Mouse (Mus musculus): ENCODE data around the gene Zswim4. TPM values are rescaled to one million over a fixed set of nuclear protein-coding genes. Genes with fewer than 3 reads are reported as not detected.
A peak's percentile ranks its signal among the peaks of the same experiment; 100 is the strongest.

The Zswim4 gene
- total RNA-seq, 1 experiment: 22.1 TPM

GRCm38 (mm10) chr8:84192555-84192954 lies 44.3 kb downstream of the Zswim4 start:
- H3K9me3 ChIP-seq (ENCODE audit: control insufficient read depth, insufficient read depth, low read depth, low read length): no peaks in the 10 kb centered on the region
- H3K9ac ChIP-seq (ENCODE audit: insufficient read depth, low read depth, low read length, poor library complexity, severe bottlenecking): peak overlapping the region; percentile 93
- no peak for TF ChIP-seq MAFK (IDR thresholded peaks at IDR 0.05; ENCODE audit: insufficient read depth, low read depth, low read length)
- no peak for TF ChIP-seq ZC3H11A (IDR thresholded peaks at IDR 0.05; ENCODE audit: borderline replicate concordance, low read depth, low read length)
- no peak for TF ChIP-seq ZNF384 (IDR thresholded peaks at IDR 0.05; ENCODE audit: low read depth, low read length)
- no peak for TF ChIP-seq HCFC1 (IDR thresholded peaks at IDR 0.05; ENCODE audit: borderline replicate concordance, insufficient read depth, low read length)
- no peak for TF ChIP-seq CHD2 (IDR thresholded peaks at IDR 0.05; ENCODE audit: low read depth, low read length)
- H3K36me3 ChIP-seq (ENCODE audit: control insufficient read depth, insufficient read depth, low read length, poor library complexity, severe bottlenecking): no peaks in the 10 kb centered on the region
- H3K4me3 ChIP-seq (ENCODE audit: insufficient read depth in 1 of 2, low read depth in 1 of 2, low read length in 2 of 2, poor library complexity in 1 of 2, severe bottlenecking in 1 of 2): peak overlapping the region; percentile 65 to 67
- in situ Hi-C loops (cut with MboI; ENCODE audit: low sequenced_read_pairs in 2 of 2, unreplicated experiment in 2 of 2): no loop called here
- peaks cover 7 to 12% of the 10 kb centered on the region in 2 experiments; a peak in 3 of 4 replicates for H3K4me1 ChIP-seq (ENCODE audit: control insufficient read depth in 2 of 2, insufficient read depth in 2 of 2, low read length in 2 of 2, poor library complexity in 1 of 2)
- peak overlapping the region; percentile 97 for H3K27ac ChIP-seq (ENCODE audit: insufficient read depth, low read depth, low read length, poor library complexity, severe bottlenecking)
- no peak for DNase-seq (ENCODE audit: low read depth, low spot score)

DNA sequence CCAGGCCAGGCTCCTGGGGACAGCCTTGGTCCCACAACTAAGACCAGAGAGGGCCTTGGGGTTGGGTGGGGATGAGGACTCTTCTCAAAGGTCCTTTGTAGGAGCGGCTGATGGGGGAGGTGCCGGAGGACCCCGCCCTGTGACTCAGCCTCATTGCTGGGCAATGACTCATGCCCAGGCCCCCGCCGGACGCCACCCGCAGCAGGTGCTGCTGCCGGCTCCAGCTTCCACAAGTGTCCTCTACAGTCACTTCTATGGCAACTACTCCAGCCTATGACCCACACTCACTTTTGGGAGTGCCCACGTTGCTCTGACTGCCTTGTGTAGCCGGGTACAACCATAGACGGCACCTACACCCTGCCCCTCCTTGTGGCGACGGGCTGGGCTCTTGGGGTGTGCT lies 44.8 kb downstream of the Zswim4 start:
- DNase-seq (ENCODE audit: low read depth, low spot score): no peak
- peak overlapping the region; percentile 93 for H3K9ac ChIP-seq (ENCODE audit: insufficient read depth, low read depth, low read length, poor library complexity, severe bottlenecking)
- peak overlapping the region; percentile 65 to 67 for H3K4me3 ChIP-seq (ENCODE audit: insufficient read depth in 1 of 2, low read depth in 1 of 2, low read length in 2 of 2, poor library complexity in 1 of 2, severe bottlenecking in 1 of 2)
- peak overlapping the region; percentile 97 for H3K27ac ChIP-seq (ENCODE audit: insufficient read depth, low read depth, low read length, poor library complexity, severe bottlenecking)
- TF ChIP-seq MAFK (IDR thresholded peaks at IDR 0.05; ENCODE audit: insufficient read depth, low read depth, low read length): peak; percentile 77
- no peak for TF ChIP-seq CHD2 (IDR thresholded peaks at IDR 0.05; ENCODE audit: low read depth, low read length)
- H3K9me3 ChIP-seq (ENCODE audit: control insufficient read depth, insufficient read depth, low read depth, low read length): no peaks in the 10 kb centered on the region
- in situ Hi-C loops (cut with MboI; ENCODE audit: low sequenced_read_pairs in 2 of 2, unreplicated experiment in 2 of 2): no loop called here
- H3K36me3 ChIP-seq (ENCODE audit: control insufficient read depth, insufficient read depth, low read length, poor library complexity, severe bottlenecking): no peaks in the 10 kb centered on the region
- peaks cover 7 to 12% of the 10 kb centered on the region in 2 experiments; a peak in 3 of 4 replicates for H3K4me1 ChIP-seq (ENCODE audit: control insufficient read depth in 2 of 2, insufficient read depth in 2 of 2, low read length in 2 of 2, poor library complexity in 1 of 2)

- no peaks in the 10 kb centered on the region for H3K9me3 ChIP-seq (ENCODE audit: control insufficient read depth, insufficient read depth, low read depth, low read length)
- peaks cover 5 to 15% of the 10 kb centered on the region in 2 experiments; a peak in 3 of 4 replicates for H3K4me1 ChIP-seq (ENCODE audit: control insufficient read depth in 2 of 2, insufficient read depth in 2 of 2, low read length in 2 of 2, poor library complexity in 1 of 2)
- in situ Hi-C loops (cut with MboI; ENCODE audit: low sequenced_read_pairs in 2 of 2, unreplicated experiment in 2 of 2): no loop called here
- H3K9ac ChIP-seq (ENCODE audit: insufficient read depth, low read depth, low read length, poor library complexity, severe bottlenecking): peak overlapping the region; percentile 45; the same call in 1 of the 2 replicates
- peak overlapping the region in 1 of 2 experiments; percentile 15; a peak in 1 of 4 replicates for H3K4me3 ChIP-seq (ENCODE audit: insufficient read depth in 1 of 2, low read depth in 1 of 2, low read length in 2 of 2, poor library complexity in 1 of 2, severe bottlenecking in 1 of 2)
- TF ChIP-seq HCFC1 (IDR thresholded peaks at IDR 0.05; ENCODE audit: borderline replicate concordance, insufficient read depth, low read length) (no peak), ZC3H11A (IDR thresholded peaks at IDR 0.05; ENCODE audit: borderline replicate concordance, low read depth, low read length) (no peak), ZNF384 (IDR thresholded peaks at IDR 0.05; ENCODE audit: low read depth, low read length) (peak; percentile 56; the same call in 1 of the 2 replicates), MAFK (IDR thresholded peaks at IDR 0.05; ENCODE audit: insufficient read depth, low read depth, low read length) (no peak), CHD2 (IDR thresholded peaks at IDR 0.05; ENCODE audit: low read depth, low read length) (no peak)
- no peaks in the 10 kb centered on the region for H3K36me3 ChIP-seq (ENCODE audit: control insufficient read depth, insufficient read depth, low read length, poor library complexity, severe bottlenecking)
- H3K27ac ChIP-seq (ENCODE audit: insufficient read depth, low read depth, low read length, poor library complexity, severe bottlenecking): peak overlapping the region; percentile 66; the same call in 1 of the 2 replicates
- no peak for DNase-seq (ENCODE audit: low read depth, low spot score)
These were observed 46.5 kb downstream of the Zswim4 start for GRCm38 (mm10) chr8:84190191-84190867.

DNA sequence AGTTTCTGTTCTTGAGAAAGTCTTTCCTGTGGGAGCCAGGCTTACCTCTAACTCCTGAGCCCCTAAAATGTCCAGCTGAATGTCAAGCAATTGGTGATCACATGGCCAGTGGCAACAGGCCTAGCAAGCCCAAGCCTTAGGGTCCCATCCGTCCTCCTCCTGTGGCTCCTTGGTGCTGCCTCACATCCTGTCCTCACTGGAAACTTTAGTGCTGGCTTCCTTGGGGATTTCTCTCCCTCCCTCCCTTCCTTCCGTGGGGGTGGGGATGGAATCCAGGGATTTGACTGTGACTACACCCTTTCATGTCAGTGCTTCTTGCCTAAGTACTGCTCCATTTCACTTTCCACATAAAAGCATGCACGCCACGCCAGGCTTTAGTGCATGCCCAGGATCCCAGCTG lies 47.3 kb downstream of the Zswim4 start:
- no peak for DNase-seq (ENCODE audit: low read depth, low spot score)
- H3K36me3 ChIP-seq (ENCODE audit: control insufficient read depth, insufficient read depth, low read length, poor library complexity, severe bottlenecking): no peaks in the 10 kb centered on the region
- peaks cover 9 to 18% of the 10 kb centered on the region in 2 experiments; a peak in 3 of 4 replicates for H3K4me1 ChIP-seq (ENCODE audit: control insufficient read depth in 2 of 2, insufficient read depth in 2 of 2, low read length in 2 of 2, poor library complexity in 1 of 2)
- TF ChIP-seq ZNF384 (IDR thresholded peaks at IDR 0.05; ENCODE audit: low read depth, low read length) (no peak), ZC3H11A (IDR thresholded peaks at IDR 0.05; ENCODE audit: borderline replicate concordance, low read depth, low read length) (no peak), HCFC1 (IDR thresholded peaks at IDR 0.05; ENCODE audit: borderline replicate concordance, insufficient read depth, low read length) (no peak), CHD2 (IDR thresholded peaks at IDR 0.05; ENCODE audit: low read depth, low read length) (no peak), MAFK (IDR thresholded peaks at IDR 0.05; ENCODE audit: insufficient read depth, low read depth, low read length) (no peak)
- peak overlapping the region; percentile 68; the same call in 1 of the 2 replicates for H3K9ac ChIP-seq (ENCODE audit: insufficient read depth, low read depth, low read length, poor library complexity, severe bottlenecking)
- peak overlapping the region in 1 of 2 experiments; percentile 36; a peak in 2 of 4 replicates for H3K4me3 ChIP-seq (ENCODE audit: insufficient read depth in 1 of 2, low read depth in 1 of 2, low read length in 2 of 2, poor library complexity in 1 of 2, severe bottlenecking in 1 of 2)
- in situ Hi-C loops (cut with MboI; ENCODE audit: low sequenced_read_pairs in 2 of 2, unreplicated experiment in 2 of 2): no loop called here
- peak overlapping the region; percentile 66 for H3K27ac ChIP-seq (ENCODE audit: insufficient read depth, low read depth, low read length, poor library complexity, severe bottlenecking)
- H3K9me3 ChIP-seq (ENCODE audit: control insufficient read depth, insufficient read depth, low read depth, low read length): no peaks in the 10 kb centered on the region

Data from ES-E14 (cell line).